Mouse (Mus musculus) cerebellum, adult 8-10 months (tissue): ENCODE measurements around the gene Bdkrb1.

ENCODE experiments used
- DNase-seq: peaks from one replicate; pipeline ENCODE4 v3.0.0; 2022

Gene Bdkrb1

GRCm38 (mm10) chr12:105602581-105603210, at the start of gene Bdkrb1:
Gene Bdkrb1 (plus strand): TSS chr12:105603085.
- DNase-seq = no peak

GRCm38 (mm10) chr12:105554151-105554772, 48.6 kb upstream of the Bdkrb1 start:
- no peak for DNase-seq

GRCm38 (mm10) chr12:105555172-105555571, 47.7 kb upstream of the Bdkrb1 start:
- DNase-seq = no peak

- DNase-seq = no peak
Observed at GRCm38 (mm10) chr12:105557250-105557925, 45.5 kb upstream of the Bdkrb1 start.

GRCm38 (mm10) chr12:105561007-105561534, 41.8 kb upstream of the Bdkrb1 start:
- DNase-seq = no peak

- no peak for DNase-seq
Observed at GRCm38 (mm10) chr12:105562056-105562820, 40.6 kb upstream of the Bdkrb1 start.

- DNase-seq = no peak
Observed at GRCm38 (mm10) chr12:105562936-105563680, 39.8 kb upstream of the Bdkrb1 start, which contains the start of gene Bdkrb2. Gene Bdkrb2 (plus strand): TSS chr12:105563226.

- DNase-seq = no peak
Observed at GRCm38 (mm10) chr12:105563726-105564275, 39.1 kb upstream of the Bdkrb1 start.

- DNase-seq = no peak
Observed at GRCm38 (mm10) chr12:105565221-105565620, 37.7 kb upstream of the Bdkrb1 start.

GRCm38 (mm10) chr12:105571867-105572266, 31.0 kb upstream of the Bdkrb1 start:
- DNase-seq = no peak

- DNase-seq = no peak
Observed at GRCm38 (mm10) chr12:105572622-105573021, 30.3 kb upstream of the Bdkrb1 start.

GRCm38 (mm10) chr12:105574356-105574755, 28.5 kb upstream of the Bdkrb1 start:
- no peak for DNase-seq

GRCm38 (mm10) chr12:105580490-105580889, 22.4 kb upstream of the Bdkrb1 start:
- no peak for DNase-seq

GRCm38 (mm10) chr12:105582486-105582885, 20.4 kb upstream of the Bdkrb1 start:
- DNase-seq = no peak

- DNase-seq = no peak
Observed at GRCm38 (mm10) chr12:105583484-105583883, 19.4 kb upstream of the Bdkrb1 start.

GRCm38 (mm10) chr12:105584851-105585250, 18.0 kb upstream of the Bdkrb1 start:
- peak; percentile 42 for DNase-seq

- no peak for DNase-seq
Observed at GRCm38 (mm10) chr12:105587526-105587925, 15.4 kb upstream of the Bdkrb1 start.

GRCm38 (mm10) chr12:105590786-105591185, 12.1 kb upstream of the Bdkrb1 start:
- no peak for DNase-seq

- DNase-seq = peak; percentile 32
Observed at GRCm38 (mm10) chr12:105592361-105592761, 10.5 kb upstream of the Bdkrb1 start.

GRCm38 (mm10) chr12:105593471-105593870, 9.4 kb upstream of the Bdkrb1 start:
- no peak for DNase-seq

GRCm38 (mm10) chr12:105597135-105597534, 5.8 kb upstream of the Bdkrb1 start:
- DNase-seq = no peak

- DNase-seq = no peak
Observed at GRCm38 (mm10) chr12:105598503-105598902, 4.4 kb upstream of the Bdkrb1 start.
